Mouse (Mus musculus) neural tube, embryonic 11.5 days (tissue): ENCODE data around the gene Sema4a. TPM values are rescaled to one million over a fixed set of nuclear protein-coding genes. Genes with fewer than 3 reads are reported as not detected.
A peak's percentile ranks its signal among the peaks of the same experiment; 100 is the strongest.

ENCODE experiments used
- ATAC-seq: fragments of 200-750 bp; cut with Nextera tagmentation; 2 replicates; pipeline ENCODE4 v1.8.0; 2017; ENCODE audit warnings: moderate number of reproducible peaks, mild to moderate bottlenecking, moderate TSS enrichment, moderate library complexity; ENCODE audit not compliant: insufficient read depth, low FRiP score, low TSS enrichment
- DNase-seq: peaks from one replicate; pipeline ENCODE4 v3.0.0-alpha.2; 2015; ENCODE audit warnings: low spot score
- H3K27ac ChIP-seq: fragments of 300-500 bp; sonication (generic); 2 replicates; pipeline ENCODE4 v1.5.1; 2014; ENCODE audit warnings: low read depth, mild to moderate bottlenecking, low read length
- H3K27me3 ChIP-seq: fragments of 300-500 bp; sonication (generic); 2 replicates; pipeline ENCODE4 v1.6.1; 2014; ENCODE audit warnings: mild to moderate bottlenecking, low read length, mixed read lengths; ENCODE audit not compliant: control insufficient read depth, insufficient read depth
- H3K36me3 ChIP-seq: fragments of 300-500 bp; sonication (generic); 2 replicates; pipeline ENCODE4 v1.6.1; 2014; ENCODE audit warnings: mild to moderate bottlenecking, low read length, moderate library complexity, mixed read lengths; ENCODE audit not compliant: control insufficient read depth, insufficient read depth
- H3K4me1 ChIP-seq: fragments of 300-500 bp; sonication (generic); 2 replicates; pipeline ENCODE4 v1.6.1; 2014; ENCODE audit warnings: low read length, mixed read lengths; ENCODE audit not compliant: control insufficient read depth, insufficient read depth
- H3K4me2 ChIP-seq: fragments of 300-500 bp; sonication (generic); 2 replicates; pipeline ENCODE4 v1.6.1; 2014; ENCODE audit warnings: low read depth, mild to moderate bottlenecking, moderate library complexity
- H3K4me3 ChIP-seq: fragments of 300-500 bp; sonication (generic); 2 replicates; pipeline ENCODE4 v1.5.1; 2014; ENCODE audit warnings: low read depth, low read length
- H3K9ac ChIP-seq: fragments of 300-500 bp; sonication (generic); 2 replicates; pipeline ENCODE4 v1.6.1; 2014; ENCODE audit warnings: mild to moderate bottlenecking, low read length
- H3K9me3 ChIP-seq: fragments of 300-500 bp; sonication (generic); 2 replicates; pipeline ENCODE4 v1.6.1; 2016; ENCODE audit warnings: low read length; ENCODE audit not compliant: control insufficient read depth
- WGBS: fragments of 180-500 bp; shearing (Covaris S2); extraction: QIAGEN DNeasy Blood & Tissue Kit; methylation state at CpG from one replicate; pipeline ENCODE4 v1.1.7; 2014; 5-methylcytosine and 5-hydroxymethylcytosine counted together
- polyA plus RNA-seq: library from polyadenylated mRNA; unstranded; fragments of >200 nt; fragmentation: Nextera tagmentation; extraction: Ambion mirVana; gene quantifications from 2 replicates; pipeline ENCODE4 v1.2.1, GENCODE M21; 2014

The Sema4a gene
- polyA plus RNA-seq, 1 experiment from 2014 or later, result 5.8 TPM

DNA sequence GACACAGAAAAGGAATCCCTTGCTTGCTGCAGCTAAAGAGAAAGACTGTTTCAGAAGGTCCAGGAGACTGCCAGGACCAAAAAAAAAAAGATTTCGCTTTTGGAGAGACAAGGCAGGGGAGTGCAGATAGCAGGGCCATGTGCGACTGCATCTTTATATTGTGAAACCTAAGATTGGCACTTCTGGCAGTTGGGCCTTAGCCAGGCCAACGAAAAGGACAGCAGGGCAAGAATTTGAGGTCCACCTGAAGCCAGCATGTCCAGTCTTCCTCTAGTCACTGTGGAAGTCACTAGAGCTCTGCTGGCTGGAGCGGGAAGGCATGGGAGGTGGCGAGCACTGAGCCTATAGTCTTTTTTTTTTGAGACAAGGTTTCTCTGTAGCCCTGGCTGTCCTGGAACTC lies 52.0 kb downstream of the Sema4a start:
- H3K4me3 ChIP-seq, result peak overlapping the region; percentile 60
- WGBS, result 73% methylated on average over 5 of the region's 5 CpGs
- ATAC-seq (no peak), DNase-seq (no peak)
- H3K36me3 ChIP-seq, result no peaks in the 10 kb centered on the region; the same call in 1 of the 2 replicates
- no peaks in the 10 kb centered on the region for H3K27me3 ChIP-seq
- H3K9ac ChIP-seq, result peak overlapping the region; percentile 84; the same call in 1 of the 2 replicates
- H3K4me1 ChIP-seq, result peaks cover 3% of the 10 kb centered on the region; the same call in 1 of the 2 replicates
- H3K27ac ChIP-seq, result no peak overlapping the region
- H3K9me3 ChIP-seq, result no peaks in the 10 kb centered on the region
- H3K4me2 ChIP-seq, result peak overlapping the region; percentile 70

DNA sequence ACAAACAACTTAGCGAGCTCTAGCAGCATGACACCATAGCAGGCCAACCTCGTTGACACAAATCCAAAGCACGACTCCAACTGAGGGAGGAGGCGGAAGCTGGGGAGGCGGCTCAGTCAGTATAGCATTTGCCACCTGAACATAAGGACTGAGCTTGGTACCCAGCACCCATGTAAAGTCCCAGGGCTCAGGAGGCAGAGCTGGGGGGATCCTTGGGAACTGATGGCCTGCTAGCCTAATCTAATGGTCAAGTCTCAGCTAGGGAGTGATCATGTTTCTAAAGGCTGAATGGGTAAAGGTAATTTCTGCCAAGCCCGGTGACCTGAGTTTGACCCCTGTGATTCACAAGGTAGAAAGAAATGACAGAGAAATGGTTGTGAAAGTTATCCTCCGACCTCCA lies 53.5 kb downstream of the Sema4a start:
- H3K4me2 ChIP-seq, result no peak overlapping the region
- no peak for ATAC-seq
- no peaks in the 10 kb centered on the region for H3K9me3 ChIP-seq
- no peak overlapping the region for H3K4me3 ChIP-seq
- no peak overlapping the region for H3K27ac ChIP-seq
- peaks cover 3% of the 10 kb centered on the region; the same call in 1 of the 2 replicates for H3K4me1 ChIP-seq
- no peak for DNase-seq
- no peak overlapping the region for H3K9ac ChIP-seq
- 54% methylated on average over 7 of the region's 7 CpGs for WGBS
- H3K36me3 ChIP-seq, result no peaks in the 10 kb centered on the region; the same call in 1 of the 2 replicates
- no peaks in the 10 kb centered on the region for H3K27me3 ChIP-seq

DNA sequence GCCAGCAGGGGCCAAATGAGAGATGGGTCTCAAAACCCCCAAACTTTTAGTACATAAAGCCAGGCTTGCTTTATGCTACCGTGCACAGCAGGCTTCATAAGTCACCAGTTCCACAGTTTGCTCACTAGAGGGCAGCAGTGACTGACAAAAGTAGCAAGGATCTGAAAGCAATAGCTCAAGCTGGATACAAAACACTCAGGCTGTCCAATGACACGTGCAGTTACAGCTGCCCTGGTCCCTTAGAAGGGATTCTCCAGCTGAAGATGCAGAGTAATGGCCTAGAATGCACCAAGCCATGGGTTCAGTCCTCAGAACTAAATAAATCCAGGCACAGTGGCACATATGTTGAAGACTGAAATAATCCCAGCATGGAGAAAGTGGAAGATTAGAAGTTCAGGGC lies 53.9 kb downstream of the Sema4a start:
- H3K9ac ChIP-seq, result no peak overlapping the region
- 4% methylated on average over 2 of the region's 2 CpGs for WGBS
- peaks cover 2% of the 10 kb centered on the region; the same call in 1 of the 2 replicates for H3K36me3 ChIP-seq
- ATAC-seq, result no peak
- no peak overlapping the region for H3K4me3 ChIP-seq
- peak; percentile 78 for DNase-seq
- H3K4me1 ChIP-seq, result peaks cover 3% of the 10 kb centered on the region; the same call in 1 of the 2 replicates
- H3K9me3 ChIP-seq, result no peaks in the 10 kb centered on the region
- H3K27me3 ChIP-seq, result no peaks in the 10 kb centered on the region
- no peak overlapping the region for H3K4me2 ChIP-seq
- no peak overlapping the region for H3K27ac ChIP-seq

DNA sequence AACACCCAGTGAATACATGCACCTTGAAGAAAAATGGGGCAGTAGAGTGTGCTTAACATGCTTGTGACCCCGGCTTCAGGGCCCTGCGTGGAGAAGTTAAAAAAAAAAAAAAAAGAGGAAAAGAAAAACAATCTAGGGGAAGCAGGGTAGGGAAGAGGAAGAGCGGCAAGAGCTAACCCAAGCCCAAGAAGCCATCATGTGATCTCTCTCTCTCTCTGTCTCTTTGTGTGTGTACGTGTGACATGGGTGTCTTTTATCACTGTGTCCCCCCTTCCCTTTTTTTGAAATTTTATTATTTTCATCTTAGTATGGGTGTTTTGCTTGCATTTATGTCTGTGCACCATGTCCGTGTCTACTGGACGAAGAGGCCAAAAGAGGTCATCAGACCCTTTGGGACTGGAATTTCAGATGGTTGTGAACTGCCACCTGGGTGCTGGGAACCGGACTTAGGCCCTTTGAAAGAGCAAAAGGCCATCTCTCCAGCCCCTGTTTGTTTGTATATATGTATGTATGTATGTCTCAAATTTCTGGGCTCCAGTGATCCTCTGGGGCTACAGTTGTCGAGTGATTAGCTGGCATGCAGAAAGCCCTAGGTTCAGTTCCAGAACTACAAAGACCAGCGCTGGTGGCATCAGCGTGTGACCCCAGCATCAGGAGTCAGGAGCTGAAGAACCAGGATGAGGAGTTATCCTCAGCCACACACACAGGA lies 57.3 kb downstream of the Sema4a start:
- H3K4me1 ChIP-seq, result 0 out of 2 replicates have a peak, but pooled peaks cover 2% of the 10 kb centered on the region

DNA sequence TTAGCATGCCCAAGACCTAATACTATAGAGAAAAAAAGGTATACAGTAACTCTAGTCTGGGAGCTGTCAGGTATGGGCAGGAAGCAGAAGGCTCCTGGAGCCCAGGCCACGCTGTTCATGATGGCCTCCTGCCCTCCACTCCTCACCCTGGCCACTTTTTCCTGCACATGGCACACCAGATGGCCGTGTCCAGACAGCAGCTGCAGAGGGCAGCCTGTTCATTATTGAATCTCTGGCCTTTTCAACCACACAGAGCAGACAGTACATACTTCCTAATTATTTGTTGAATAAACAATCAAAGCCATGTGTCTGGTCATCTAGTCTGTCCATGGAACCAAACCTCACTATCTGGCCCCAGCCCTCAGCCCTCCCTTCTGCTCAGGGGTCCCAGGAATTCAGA lies 62.3 kb downstream of the Sema4a start:
- ATAC-seq (no peak), DNase-seq (no peak)
- H3K9ac ChIP-seq, result no peak overlapping the region
- WGBS, result 88% methylated on average over 2 of the region's 2 CpGs
- no peak overlapping the region for H3K27ac ChIP-seq
- H3K27me3 ChIP-seq, result no peaks in the 10 kb centered on the region
- no peaks in the 10 kb centered on the region for H3K9me3 ChIP-seq
- H3K4me2 ChIP-seq, result no peak overlapping the region
- no peaks in the 10 kb centered on the region for H3K4me1 ChIP-seq
- no peak overlapping the region for H3K4me3 ChIP-seq
- peaks cover 2% of the 10 kb centered on the region; the same call in 1 of the 2 replicates for H3K36me3 ChIP-seq

More for the DNA sequence above, 57.3 kb downstream of the Sema4a start:
- ATAC-seq, result no peak
- H3K36me3 ChIP-seq, result peaks cover 2% of the 10 kb centered on the region; the same call in 1 of the 2 replicates
- H3K4me3 ChIP-seq, result no peak overlapping the region
- no peak overlapping the region for H3K4me2 ChIP-seq
- H3K9ac ChIP-seq, result no peak overlapping the region
- no peak for DNase-seq
- no peaks in the 10 kb centered on the region for H3K27me3 ChIP-seq
- H3K9me3 ChIP-seq, result no peaks in the 10 kb centered on the region
- 92% methylated on average over 10 of the region's 10 CpGs for WGBS
- no peak overlapping the region for H3K27ac ChIP-seq

DNA sequence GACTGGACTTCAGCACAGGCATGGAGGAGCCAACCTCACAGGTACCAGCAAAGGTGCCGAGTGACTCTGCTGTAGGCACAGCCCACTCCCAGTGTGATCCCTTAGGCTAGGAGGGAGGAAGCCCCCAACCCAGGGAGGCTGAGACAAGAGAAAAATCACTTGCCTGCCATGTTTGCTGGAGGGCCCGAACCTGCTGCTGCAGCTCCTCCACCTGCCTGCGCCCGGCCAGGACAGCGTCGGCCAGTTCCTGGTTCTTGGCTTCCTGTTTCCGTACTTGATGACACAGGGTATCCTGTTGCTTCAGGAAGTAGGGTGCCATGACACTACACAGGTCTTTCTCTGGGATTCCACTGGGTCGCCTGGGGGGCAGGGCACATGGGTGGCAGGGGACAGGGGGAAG lies 65.2 kb downstream of the Sema4a start:
- Histone ChIP-seq H3K27me3 (no peaks in the 10 kb centered on the region), H3K9me3 (no peaks in the 10 kb centered on the region), H3K9ac (no peak overlapping the region), H3K4me2 (no peak overlapping the region), H3K4me1 (no peaks in the 10 kb centered on the region), H3K36me3 (no peaks in the 10 kb centered on the region; the same call in 1 of the 2 replicates), H3K27ac (no peak overlapping the region), H3K4me3 (no peak overlapping the region)
- DNase-seq, result no peak
- 93% methylated on average over 8 of the region's 8 CpGs for WGBS
- ATAC-seq, result no peak

DNA sequence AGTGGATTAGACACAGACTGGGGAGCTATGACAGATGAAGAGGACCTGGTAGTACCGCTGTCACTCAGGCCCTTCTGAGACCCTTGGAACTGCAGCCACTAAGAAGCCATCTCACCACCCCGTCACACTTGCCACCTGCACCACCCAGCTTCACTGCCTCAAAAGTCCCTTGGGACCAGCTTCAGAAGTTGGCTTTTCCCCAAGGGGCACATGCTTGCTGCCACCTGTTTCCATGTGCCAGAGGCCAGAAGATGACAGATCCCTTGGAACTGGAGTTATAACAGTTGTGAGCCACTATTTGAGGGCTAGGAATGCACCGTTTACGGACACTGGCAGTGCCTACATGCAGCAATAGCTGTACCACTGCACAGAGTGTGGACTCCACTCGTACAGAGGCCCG lies 65.7 kb downstream of the Sema4a start:
- 89% methylated on average over 6 of the region's 6 CpGs for WGBS
- Histone ChIP-seq H3K27ac (no peak overlapping the region), H3K4me2 (no peak overlapping the region), H3K9me3 (no peaks in the 10 kb centered on the region), H3K9ac (no peak overlapping the region), H3K4me3 (no peak overlapping the region), H3K4me1 (no peaks in the 10 kb centered on the region), H3K36me3 (no peaks in the 10 kb centered on the region; the same call in 1 of the 2 replicates), H3K27me3 (no peaks in the 10 kb centered on the region)
- ATAC-seq (no peak), DNase-seq (no peak)

DNA sequence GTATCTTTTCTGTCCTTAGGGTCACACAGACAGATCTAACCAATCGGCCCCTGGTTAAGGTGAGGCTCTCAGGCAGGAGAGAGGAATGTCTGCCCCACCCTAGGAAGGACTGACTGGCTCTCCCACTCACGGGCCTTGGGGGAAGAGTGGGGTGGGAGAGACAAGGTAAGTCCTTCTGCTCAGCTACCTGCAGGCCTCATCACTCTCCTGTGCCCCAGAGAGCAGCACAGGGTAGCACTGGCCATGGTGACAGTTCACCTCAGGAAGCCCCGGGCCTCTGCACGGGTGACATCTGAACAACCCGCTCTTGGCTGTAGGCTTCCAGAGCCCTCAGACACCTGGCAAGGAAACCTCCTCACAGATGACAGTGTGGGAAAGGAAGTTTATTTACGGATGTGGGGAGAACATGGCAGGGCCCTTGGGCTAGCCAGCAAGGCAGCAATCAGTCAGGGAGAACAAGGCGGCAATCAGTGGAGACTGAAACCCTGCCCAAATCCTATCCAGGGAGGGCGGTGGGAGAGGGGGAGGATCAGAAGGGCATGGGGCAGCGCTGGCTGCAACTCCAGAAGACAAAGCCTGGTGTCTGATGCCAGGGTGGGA lies 67.1 kb downstream of the Sema4a start:
- H3K9ac ChIP-seq, result no peak overlapping the region
- no peaks in the 10 kb centered on the region for H3K27me3 ChIP-seq
- no peaks in the 10 kb centered on the region; the same call in 1 of the 2 replicates for H3K36me3 ChIP-seq
- WGBS, result 88% methylated on average over 8 of the region's 9 CpGs
- no peak overlapping the region for H3K27ac ChIP-seq
- no peaks in the 10 kb centered on the region for H3K4me1 ChIP-seq
- H3K4me2 ChIP-seq, result no peak overlapping the region
- no peak overlapping the region for H3K4me3 ChIP-seq
- DNase-seq (no peak), ATAC-seq (no peak)
- no peaks in the 10 kb centered on the region for H3K9me3 ChIP-seq
